Mouse (Mus musculus): ENCODE data around the gene Cx3cr1.
A peak's percentile ranks its signal among the peaks of the same experiment; 100 is the strongest.

The Cx3cr1 gene

DNA sequence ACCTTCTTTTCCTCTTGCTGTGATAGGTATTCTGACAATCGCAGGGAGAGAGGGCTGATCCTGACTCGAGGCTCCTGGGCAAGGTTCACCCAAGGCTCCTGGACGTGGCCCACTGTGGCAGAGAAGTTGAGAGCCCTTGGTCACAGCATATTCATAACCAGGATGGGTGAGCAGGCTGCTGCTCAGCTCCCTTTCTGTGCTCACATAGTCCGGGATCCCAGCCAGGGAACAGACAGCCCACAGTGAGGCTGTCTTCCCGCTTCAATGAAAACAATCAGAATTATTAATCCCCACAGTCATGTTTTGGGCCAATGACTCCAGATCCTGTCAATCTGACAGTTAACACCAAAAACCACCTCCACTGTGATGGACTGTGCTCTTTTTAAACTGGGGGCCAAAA, 12.3 kb upstream of the Cx3cr1 start:
- no peak for DNase-seq

DNA sequence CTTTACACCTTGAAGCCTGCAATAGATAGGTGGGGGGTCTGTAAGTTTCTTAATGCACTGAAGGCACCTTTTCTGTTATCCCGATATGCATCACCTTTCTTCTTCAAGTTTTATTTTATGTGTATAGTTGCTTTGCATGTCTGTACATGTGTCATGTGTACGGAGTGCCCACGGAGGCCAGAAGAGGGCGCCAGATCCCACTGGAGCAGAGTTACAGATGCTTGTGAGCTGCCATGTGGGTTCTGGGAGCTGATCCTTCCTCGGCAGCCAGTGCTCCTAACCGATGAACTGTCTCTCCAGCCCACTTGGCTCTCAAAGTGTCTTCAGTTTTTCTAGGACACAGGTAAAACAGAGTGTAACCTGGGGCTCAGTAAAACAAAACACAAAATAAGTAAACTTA, 11.6 kb upstream of the Cx3cr1 start:
- no peak for DNase-seq

DNA sequence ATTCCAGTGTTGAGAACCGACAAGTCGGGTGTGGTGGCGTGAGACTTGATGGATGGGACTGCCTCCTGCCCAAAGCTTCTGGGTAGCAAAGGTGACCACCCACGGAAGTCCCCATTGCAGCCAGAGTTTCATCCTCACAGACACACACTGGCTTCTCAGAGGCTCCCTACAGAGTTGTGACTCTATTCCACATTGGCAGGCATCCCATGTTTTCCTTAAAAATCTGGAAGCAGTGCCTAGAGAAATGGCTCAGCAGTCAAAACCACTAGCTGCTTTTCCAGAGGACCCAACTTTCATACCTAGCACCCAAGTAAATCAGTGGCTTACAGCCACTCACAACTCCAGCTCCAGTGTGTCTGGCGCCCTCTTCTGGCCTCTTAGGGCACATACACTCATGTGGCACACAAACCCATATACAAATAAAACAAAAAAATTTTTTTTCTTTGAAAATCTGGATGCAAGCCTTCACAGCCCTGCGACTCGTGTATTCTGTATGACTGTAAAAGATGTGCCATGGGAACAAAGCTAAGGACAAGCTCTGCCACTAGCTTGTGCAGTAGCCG, 10.9 kb upstream of the Cx3cr1 start:
- DNase-seq = peak; percentile 24

DNA sequence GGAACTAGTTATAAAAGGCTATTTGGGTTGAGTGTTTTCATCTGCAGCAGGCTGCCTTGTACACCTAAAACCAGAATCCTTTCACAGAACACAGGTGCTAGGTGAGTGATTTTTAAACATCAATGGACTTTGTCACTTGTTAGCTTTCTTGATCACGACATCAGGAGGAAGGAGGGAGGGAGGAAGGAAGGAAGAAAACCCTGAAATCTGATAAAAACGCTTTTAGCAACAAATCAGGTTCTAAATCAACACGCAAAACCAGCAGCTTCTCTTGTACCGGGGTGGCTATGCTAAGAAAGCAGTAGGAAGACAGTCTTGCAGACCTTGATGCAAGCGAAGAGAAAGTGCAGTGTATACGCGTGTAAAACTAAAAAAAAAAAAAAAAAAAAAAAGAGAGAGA, 10.2 kb upstream of the Cx3cr1 start:
- DNase-seq = no peak

DNA sequence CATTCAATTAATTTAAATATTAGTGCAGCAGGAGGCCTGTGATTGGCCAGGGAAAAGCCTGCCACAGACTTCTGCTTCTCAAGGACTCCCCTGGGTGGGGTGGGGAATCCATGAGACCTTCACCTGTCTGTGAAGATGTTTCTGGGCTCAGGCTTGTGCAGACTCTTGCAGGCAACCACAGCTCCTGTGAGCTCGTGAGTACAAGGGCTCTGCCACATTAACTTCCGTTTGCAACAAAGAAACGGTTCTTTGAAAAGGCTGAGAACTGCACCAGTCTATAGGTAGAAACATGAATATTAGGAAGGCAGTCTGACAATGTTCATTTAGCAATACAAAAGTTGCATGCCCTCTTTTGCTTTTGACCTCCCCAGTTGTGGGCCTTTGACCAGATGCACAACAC, 8.6 kb upstream of the Cx3cr1 start:
- no peak for DNase-seq

DNA sequence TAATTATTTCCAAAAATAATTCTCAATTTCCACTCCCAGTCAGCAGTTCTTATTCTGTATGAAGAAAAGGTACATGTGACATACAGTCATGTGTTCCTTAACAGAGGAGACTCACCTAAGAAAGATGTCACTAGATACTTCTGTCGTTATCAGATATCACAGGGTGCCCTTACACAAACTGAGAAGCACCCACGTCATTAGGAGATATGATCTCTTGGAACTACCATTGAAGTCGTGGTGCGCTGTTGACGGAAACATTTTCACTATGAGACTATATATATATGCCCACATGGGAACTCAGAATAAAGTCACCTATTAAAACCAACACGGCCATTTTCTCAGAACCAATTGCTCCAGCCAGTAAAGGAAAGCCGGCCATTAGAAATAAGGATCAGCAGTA, 4.8 kb upstream of the Cx3cr1 start:
- no peak for DNase-seq

DNA sequence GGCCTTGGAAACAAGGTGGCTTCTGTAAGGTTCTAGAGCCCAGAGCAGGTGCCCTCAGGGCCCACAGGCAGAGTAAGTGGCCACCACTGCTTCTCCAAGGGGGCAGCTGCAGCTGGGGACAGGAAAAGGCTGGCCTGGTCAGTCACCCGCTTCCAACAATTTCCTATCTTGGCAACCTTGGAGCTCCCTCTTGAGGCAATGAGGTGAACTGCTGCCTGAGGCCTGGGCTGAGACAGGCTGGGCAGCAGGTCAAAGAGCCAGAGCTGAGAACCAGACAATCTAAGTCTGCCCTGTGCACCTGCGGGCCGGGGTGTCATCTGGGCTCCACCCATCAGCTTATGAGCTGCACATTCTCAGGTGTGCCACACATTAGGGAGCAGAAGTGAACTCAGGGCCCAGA, 3.5 kb upstream of the Cx3cr1 start:
- DNase-seq = peak; percentile 87

DNA sequence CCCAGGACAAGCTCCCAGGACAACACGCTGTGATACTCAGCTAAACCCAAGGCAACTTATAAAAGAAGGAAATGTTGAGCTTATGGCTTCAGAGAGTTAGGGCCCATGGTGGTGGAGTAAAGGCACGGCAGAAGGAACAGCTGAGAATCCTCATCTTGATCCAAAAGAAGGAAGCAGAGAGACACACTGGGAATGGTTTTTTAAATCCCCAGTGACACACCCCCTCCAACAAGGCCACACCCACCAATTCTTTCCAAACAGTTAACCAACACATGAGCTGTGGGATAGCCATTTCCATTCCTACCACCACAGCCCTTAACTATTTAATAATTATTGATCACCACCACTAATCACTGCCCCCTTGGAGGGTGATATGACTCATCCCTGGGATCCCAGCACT, 1.6 kb upstream of the Cx3cr1 start:
- peak; percentile 13 for DNase-seq

DNA sequence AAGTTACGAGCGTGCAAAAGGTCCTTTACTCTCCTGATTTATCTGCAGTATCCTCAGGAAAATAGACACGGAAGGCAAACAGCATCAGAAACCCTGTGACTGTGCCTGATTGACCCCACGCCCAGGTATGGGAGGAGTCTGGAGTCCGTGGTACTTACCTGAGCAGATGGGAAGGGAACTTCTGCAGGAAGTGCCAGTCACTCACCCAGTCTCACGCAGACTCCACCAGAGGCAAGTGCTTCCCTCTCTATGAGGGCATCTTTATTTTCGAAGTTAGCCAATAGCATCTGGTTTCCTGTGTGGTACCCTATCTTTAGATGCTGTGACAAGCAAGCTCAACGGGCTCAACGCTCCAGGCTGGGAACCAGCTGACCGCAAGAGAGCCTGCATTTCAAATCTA, 1.6 kb downstream of the Cx3cr1 start:
- DNase-seq = no peak

DNA sequence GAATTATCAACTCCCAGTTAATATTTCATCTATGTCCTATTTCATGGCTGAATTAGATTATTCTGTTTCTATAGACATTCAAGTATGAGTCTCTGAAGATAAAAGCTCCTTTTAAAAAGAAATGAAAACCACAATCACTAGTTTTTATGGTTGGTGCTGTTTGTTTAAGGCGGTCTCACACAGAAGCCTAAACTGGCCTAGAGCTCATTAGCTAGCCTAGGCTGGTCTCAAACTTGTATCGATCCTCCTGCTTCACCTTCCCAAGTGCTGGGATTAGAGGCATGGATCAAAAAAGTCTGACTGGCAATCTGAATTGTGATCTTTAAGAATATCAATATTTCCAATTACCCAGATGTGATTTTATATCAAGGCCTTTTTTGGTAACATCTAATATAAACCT, 2.1 kb downstream of the Cx3cr1 start:
- DNase-seq = no peak

DNA sequence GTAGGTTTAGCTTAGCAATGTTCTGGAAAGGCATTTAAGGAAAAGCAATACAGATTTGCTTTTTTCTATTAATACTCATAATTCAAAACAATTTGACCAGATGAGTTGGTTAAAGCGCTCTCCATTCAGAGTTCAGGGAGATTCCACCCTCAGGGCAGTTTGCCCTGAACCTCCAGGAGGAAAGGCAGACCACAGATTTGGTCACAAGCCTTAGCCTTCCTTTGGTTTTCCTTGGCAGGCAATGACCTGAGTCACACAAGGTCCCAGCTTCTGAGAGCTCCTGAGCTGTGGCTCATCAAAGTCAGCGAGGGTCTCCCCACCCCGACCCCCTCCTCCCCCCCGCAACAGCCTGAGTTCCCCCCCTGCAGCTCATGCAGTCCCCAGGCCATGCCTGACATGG, 5.4 kb downstream of the Cx3cr1 start:
- DNase-seq = no peak

DNA sequence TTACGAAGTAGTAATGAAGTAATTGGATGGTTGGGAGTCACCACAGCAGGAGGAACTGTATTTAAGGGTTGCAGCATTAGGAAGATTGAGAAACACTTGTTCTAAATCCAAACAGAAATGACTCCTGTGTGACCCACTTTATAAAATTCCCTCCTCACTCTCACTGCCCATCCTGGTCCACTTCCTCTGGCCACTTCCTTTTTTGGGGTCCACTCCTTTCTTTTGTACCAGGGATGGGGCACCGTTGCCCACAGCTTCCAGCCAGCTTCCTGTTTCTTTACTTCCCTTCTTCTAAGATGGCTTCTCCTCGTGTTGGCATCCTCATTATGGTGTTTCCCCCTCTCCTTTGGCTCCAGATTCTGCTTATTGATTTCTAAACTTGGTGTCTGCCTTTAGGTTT, 10.9 kb downstream of the Cx3cr1 start:
- DNase-seq = no peak

DNA sequence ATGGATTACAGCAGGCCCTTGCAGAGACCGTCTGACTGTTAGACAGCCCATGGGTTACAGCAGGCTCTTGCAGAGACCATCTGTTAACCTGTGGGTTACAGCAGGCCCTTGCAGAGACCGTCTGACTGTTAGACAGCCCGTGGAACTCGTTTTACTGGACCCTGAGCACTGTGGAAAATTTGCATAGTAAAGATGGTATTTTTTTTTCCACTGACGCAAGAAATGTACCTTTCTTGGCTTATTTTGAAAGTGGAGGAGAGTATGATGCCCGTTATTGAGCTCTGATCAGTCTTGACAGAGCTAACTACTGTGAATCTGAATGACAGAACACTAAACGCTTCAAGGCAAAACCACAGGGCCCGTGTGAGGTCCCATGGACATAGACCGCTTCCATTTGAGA, 13.5 kb downstream of the Cx3cr1 start:
- no peak for DNase-seq

DNA sequence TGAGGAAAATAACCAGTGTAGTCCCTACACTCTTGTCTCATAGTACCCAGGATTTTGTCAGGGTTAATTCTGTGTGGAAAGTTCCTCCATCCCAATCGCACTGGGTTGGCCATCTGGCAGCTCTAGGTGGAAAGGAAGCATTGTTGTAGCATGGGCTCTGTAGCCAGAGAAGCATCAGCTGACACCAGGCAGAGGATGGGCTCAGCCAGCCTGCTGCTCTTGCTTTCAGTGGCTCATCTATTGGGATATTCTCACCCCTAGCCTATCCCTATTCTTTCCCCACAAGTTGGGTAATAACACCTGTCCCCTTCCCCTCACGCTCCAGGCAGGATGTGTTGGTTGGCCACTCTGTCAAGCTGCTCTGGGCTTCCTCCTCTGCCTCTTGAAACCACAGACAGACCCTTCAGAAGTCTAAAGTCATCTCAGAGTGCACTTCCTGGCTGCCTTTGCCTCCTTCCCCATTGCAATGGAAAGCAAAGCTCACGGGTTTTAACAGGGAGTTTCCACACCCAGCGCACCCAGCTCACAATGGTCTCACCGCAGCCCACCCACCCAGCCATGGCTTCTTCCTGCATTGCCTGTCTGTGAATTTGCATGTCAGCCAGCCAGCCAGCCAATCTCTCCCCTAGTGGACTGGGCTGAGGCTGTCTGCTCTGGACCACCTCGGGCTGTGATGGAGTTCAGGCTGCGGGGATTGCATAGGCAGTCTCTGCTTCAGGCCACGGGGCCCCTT, 15.0 kb downstream of the Cx3cr1 start:
- peak; percentile 15 for DNase-seq

DNA sequence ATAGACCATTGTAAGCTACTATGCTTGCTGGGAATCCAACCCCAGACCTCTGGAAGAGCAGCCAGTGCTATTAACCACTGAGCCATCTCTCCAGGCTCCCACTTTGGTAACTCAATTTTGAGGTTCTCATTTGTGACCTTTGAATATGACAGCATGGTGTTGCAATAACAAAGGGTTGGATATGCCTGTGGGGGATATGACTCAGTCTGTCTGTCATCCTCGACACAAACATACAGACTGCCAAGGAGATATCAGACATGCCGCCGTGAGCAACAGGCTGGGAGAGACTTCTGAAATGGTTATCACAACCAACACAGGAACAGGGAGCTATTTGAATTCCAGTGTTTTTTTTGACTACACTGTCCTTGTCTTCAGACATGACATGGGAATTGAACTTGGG, 20.3 kb downstream of the Cx3cr1 start:
- no peak for DNase-seq

DNA sequence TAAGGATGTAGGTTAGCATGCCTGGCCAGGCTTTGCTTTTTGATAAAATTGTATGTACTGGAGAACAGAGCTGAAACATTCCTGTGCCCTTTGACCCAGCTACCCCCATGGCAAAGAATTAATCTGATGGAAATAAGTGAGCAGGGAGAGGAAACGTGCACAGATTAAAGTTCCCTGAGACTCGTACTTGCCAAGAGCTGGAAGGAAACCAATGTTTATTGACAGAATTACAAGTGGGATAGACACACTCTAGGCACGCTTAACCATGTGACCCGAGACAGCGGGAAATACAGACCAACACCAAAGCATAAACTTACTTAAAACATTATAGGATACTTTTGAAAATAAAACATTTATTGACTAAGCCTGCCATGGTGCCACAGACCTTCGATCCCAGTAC, 21.2 kb downstream of the Cx3cr1 start:
- DNase-seq = no peak

DNA sequence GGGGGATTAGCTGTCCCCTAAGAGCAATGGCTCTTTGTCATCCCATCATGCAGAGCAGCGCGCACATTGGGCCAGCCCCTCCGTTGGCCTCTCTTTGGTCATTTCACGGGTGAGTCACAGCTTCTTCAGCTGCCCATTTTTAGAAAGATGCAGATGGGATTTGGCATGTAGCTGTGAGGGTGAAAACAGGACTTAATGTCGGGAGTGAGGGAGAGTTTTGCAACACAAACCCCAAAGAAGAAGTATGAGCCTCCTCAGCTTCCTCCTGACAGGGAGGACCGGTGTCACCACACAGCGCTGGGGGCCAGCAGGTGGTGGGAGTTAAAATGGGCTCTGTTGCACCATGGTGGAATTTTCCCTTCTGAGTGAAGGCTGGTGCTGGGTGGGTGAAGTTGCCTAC, 26.6 kb downstream of the Cx3cr1 start:
- DNase-seq = no peak

DNA sequence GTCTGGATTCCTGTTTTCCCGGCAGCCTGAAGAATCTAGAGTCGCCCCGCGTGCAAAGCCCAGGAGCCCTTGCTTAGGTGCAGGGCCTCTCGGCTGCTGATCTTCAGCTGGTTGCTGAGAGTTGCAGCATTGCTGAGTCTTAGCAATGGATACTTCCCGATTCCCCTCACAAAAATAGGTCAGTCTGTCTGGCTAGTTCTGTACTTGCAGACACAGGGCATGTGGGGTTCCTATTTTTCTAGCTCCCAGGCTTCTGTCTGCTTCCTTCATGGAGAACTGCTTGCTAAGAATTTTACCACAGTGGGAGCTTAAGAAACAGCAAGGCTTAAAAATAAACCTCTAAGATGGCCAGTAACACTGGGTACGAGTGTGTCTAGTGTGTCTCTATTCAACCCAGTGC, 32.3 kb downstream of the Cx3cr1 start:
- DNase-seq = no peak

DNA sequence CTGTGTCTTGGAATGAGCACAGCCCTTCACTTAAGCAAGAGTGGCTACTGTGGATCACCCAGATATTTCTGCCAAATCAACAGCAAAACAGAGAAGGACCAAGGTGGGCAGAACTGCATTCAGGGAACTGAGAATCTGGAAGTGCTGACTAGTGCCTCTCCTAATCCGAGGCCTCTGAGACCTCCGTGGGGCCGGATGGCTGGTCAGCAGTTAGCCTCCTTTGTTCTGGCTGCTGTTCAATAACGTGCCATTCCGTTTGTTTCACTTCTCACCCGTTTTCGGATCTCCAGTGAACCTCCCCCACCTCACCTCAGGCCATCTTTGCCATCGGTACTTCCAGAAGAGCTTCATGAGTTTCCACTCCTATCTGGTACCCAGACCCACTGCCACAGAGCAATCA, 35.3 kb downstream of the Cx3cr1 start:
- no peak for DNase-seq

DNA sequence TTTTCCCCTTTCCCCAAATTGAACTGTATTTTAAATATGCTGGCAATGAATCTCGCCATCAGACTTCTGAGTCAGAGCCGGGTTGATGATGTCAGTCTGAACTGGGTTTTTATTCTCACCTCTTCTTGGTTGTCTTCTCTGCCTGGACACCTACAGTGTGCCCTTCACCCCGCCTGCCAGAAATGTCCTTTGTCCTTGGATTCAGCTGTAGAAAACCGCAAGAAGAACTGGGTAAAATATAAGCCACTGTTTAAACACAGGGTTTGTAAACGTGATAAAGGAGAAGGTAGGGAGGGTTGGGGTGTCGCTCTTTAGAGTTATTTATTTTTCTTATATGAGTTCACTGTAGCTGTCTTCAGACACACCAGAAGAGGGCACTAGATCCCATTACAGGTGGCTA, 37.0 kb downstream of the Cx3cr1 start:
- DNase-seq = no peak

DNA sequence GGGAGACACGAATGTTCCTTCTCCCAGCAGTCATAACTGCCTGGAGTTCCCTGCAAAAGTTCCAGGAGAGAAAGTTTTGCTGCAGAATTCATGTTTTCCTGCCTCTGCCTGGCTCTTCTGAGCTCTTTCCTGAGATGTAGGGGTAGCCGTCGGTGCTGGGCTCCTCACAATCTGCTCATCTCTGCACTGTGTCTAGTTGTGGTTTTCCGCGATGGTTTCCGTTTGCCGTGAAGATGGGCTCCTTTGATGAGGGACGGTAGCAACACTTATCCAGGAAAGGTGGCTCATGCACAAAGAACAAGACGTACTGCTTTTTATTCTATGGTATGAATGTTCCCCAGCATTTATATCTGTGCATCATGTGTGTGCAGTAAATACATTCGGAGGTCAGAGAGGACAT, 39.3 kb downstream of the Cx3cr1 start:
- no peak for DNase-seq

DNA sequence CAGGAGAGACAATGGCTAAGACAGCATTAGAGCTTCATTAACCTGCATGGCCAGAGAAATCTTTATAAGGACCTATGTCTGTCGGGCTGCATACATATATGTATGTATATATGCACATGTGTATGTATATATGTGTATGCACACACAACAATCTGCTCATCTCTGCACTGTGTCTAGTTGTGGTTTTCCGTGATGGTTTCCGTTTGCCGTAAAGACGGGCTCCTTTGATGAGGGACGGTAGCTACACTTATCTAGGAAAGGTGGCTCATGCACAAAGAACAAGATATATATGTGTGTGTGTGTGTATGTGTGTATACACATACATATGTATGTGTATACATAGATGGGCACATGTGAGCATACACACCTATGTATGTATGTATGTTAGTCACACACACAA, 39.8 kb downstream of the Cx3cr1 start:
- no peak for DNase-seq

DNA sequence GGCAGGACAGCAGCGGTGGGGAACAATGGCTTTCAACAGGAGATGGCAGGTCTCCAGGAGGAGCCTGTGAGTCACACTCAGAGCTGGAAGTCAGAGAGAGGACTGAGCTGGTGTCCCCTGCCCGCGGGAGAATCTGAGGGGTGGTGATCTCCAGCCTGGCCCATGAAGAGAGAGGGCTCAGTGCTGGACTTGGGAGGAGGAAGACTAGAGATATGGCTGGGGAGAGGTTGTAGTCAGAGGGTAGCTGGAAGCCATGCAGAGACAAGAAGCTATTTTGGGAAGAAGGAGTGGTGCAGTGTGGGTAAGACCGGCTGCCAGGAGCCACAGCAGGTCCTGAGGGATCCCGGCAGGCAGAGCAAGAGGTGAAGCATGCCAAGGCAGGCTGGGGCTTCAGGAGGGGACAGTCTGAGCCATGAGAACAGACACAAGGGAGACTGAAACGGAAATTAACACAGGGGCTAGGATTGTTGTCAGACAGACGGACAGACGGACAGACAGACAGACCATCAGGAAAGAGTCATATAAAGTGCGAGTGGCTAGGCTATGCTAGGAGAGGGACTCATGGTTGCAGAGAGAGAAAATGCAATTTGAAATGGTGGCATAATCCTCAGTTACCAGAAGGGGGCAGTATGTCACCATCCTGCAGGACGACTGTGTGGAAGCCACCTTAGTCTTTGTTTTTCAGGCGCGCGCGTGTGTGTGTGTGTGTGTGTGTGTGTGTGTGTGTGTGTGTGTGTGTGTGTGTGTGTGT, 42.1 kb downstream of the Cx3cr1 start:
- DNase-seq = peak; percentile 66

DNA sequence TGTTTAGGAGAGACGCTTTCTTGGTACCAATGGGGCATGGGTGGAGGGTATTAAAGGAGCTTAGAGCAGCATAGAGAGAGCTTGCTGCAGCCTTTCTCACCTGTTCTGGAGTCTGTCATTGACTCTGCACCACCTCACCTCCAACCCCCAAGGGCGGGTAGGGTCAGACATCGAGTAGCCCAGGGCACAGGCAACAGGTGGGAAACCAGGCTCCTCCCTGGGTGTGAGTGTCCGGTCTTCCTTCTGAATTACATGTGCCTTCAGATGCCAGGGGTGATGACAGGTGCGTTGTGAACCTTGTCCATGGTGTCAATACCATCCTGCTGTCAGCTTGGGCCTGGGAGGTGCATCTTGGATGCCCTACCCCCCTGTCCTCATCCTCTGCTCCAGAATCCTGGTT, 45.1 kb downstream of the Cx3cr1 start:
- DNase-seq = no peak

DNA sequence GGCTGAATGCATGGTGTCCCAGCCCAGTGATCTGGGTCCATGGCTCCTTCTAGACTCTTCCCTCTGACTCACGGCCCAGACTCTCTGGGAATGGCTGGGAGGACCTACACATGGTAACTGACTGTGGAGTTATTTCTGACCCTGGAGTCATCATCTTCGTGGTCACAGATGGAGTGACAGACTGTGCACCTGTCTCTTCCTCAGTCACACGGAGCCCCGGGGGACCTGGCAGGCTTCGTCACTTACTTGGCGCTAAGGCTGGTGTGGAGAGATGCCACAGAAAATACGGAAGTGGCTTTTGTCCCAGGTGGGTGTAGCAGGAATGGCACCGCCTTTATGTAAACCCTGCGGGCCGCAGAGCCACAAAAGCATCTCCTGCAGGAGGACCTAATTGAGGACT, 45.5 kb downstream of the Cx3cr1 start:
- DNase-seq = no peak

Data from lung, postnatal 10 days (tissue).